Mouse (Mus musculus): ENCODE measurements around the gene Coro7.

GRCm38 (mm10) chr16:4597296-4597695 lies 82.3 kb downstream of the Coro7 start:
- TF ChIP-seq GATA1 (IDR thresholded peaks at IDR 0.05; ENCODE audit: borderline replicate concordance, low read length) (no peak), FLI1 (IDR thresholded peaks at IDR 0.05; ENCODE audit: low read length) (no peak)
